Mouse (Mus musculus) forebrain, embryonic 11.5 days (tissue): ENCODE measurements around the gene Lactb. TPM values are rescaled to one million over a fixed set of nuclear protein-coding genes. Genes with fewer than 3 reads are reported as not detected.

Source experiments
- ATAC-seq: fragments of 200-750 bp; cut with Nextera tagmentation; replicated peaks from 2 replicates; pipeline ENCODE4 v1.8.0; 2017; ENCODE audit warnings: moderate TSS enrichment; ENCODE audit not compliant: low FRiP score
- DNase-seq: peaks from one replicate; pipeline ENCODE4 v3.0.0-alpha.2; 2017; ENCODE audit warnings: low spot score
- H3K27ac ChIP-seq: fragments of 300-500 bp; sonication (generic); 2 replicates; pipeline ENCODE4 v1.5.1; 2014; ENCODE audit warnings: low read depth, low read length
- H3K27me3 ChIP-seq: fragments of 300-500 bp; sonication (generic); 2 replicates; pipeline ENCODE4 v1.6.1; 2014; ENCODE audit warnings: mild to moderate bottlenecking, low read length, mixed read lengths; ENCODE audit not compliant: control insufficient read depth, insufficient read depth
- H3K36me3 ChIP-seq: fragments of 300-500 bp; sonication (generic); 2 replicates; pipeline ENCODE4 v1.6.1; 2014; ENCODE audit warnings: mild to moderate bottlenecking, low read length, moderate library complexity, mixed read lengths; ENCODE audit not compliant: control insufficient read depth, insufficient read depth
- H3K4me1 ChIP-seq: fragments of 300-500 bp; sonication (generic); replicated peaks from 2 replicates; pipeline ENCODE4 v1.6.1; 2014; ENCODE audit warnings: low read length, mixed read lengths; ENCODE audit not compliant: control insufficient read depth, insufficient read depth
- H3K4me2 ChIP-seq: fragments of 300-500 bp; sonication (generic); 2 replicates; pipeline ENCODE4 v1.6.1; 2014; ENCODE audit warnings: low read depth, mild to moderate bottlenecking, low read length, moderate library complexity, mixed read lengths; ENCODE audit not compliant: severe bottlenecking
- H3K4me3 ChIP-seq: fragments of 300-500 bp; sonication (generic); 2 replicates; pipeline ENCODE4 v1.5.1; 2014; ENCODE audit warnings: low read depth, low read length
- H3K9ac ChIP-seq: fragments of 300-500 bp; sonication (generic); 2 replicates; pipeline ENCODE4 v1.6.1; 2014; ENCODE audit warnings: low read length
- H3K9me3 ChIP-seq: fragments of 300-500 bp; sonication (generic); 2 replicates; pipeline ENCODE4 v1.6.1; 2016; ENCODE audit warnings: low read length, mixed read lengths; ENCODE audit not compliant: control insufficient read depth
- WGBS: fragments of 180-500 bp; shearing (Covaris S2); extraction: QIAGEN DNeasy Blood & Tissue Kit; methylation state at CpG from one replicate; pipeline ENCODE4 v1.1.7; 2014; 5-methylcytosine and 5-hydroxymethylcytosine counted together
- polyA plus RNA-seq: library from polyadenylated mRNA; unstranded; fragments of >200 nt; fragmentation: Nextera tagmentation; extraction: Ambion mirVana; gene quantifications from 2 replicates; pipeline ENCODE4 v1.2.1, GENCODE M21; 2014

Lactb gene
- polyA plus RNA-seq = 9.1 and 11.1 TPM in 2 replicates

- Histone ChIP-seq H3K9ac (peak within 1 kb of the TSS; percentile 41), H3K27ac (peak within 1 kb of the TSS; percentile 44), H3K4me1 (no peaks in the 10 kb centered on the region), H3K36me3 (no peaks in the 10 kb centered on the region), H3K4me3 (peak within 1 kb of the TSS; percentile 59), H3K9me3 (no peaks in the 10 kb centered on the region), H3K27me3 (no peaks in the 10 kb centered on the region), H3K4me2 (peak within 1 kb of the TSS; percentile 51)
- ATAC-seq (peak; percentile 97), DNase-seq (peak; percentile 98)
- WGBS = under 1% methylated on average over 32 of the region's 32 CpGs
Measured at GRCm38 (mm10) chr9:66975239-66975645, at the start of gene Lactb. Lactb (minus strand) TSS chr9:66975484.

DNA sequence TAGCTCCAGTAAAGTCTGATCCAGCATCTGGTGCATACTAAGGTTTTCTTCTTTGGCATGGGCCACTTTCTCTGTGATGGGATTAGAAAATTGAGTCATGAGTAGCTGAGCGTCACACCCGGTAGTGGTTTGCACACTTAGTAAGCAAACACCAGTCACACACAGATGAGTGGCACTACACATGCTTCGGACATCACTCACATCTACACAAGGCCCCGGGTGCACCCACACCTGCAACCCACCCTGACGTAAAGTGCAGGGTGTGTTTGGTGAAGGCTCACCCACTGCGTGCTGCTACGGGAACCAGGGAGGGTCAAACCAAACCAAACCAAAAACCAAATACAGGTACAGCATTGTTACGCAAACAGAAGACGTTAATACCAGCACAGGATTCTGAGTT is 48.1 kb upstream of the Lactb start:
- Histone ChIP-seq H3K4me2 (no peak overlapping the region), H3K27ac (no peak overlapping the region), H3K9ac (no peak overlapping the region), H3K4me3 (no peak overlapping the region), H3K4me1 (no peaks in the 10 kb centered on the region), H3K36me3 (no peaks in the 10 kb centered on the region; the same call in 1 of the 2 replicates), H3K27me3 (no peaks in the 10 kb centered on the region), H3K9me3 (no peaks in the 10 kb centered on the region)
- ATAC-seq (no peak), DNase-seq (no peak)
- WGBS = 96% methylated on average over 9 of the region's 9 CpGs

DNA sequence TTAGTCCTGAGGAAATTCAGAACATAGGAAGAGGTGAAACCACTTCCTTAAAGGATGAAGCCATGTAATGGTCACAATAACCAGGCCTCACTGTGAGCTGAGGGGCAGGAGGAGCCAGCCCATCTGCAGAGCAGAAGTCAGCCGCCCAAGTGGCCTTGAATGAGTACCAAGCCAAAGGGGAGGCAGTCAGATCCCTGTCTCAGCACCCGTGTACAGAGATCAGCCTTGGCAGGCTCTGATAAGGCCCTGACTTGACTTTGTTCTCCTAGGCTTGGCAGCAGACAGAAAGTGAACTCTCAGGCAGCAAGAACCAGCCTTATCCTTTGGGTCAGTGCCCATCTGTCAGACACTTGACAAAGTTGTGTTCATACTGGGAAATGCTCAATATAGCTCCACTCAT is 44.8 kb upstream of the Lactb start:
- Histone ChIP-seq H3K4me1 (no peaks in the 10 kb centered on the region), H3K9me3 (no peaks in the 10 kb centered on the region), H3K27ac (no peak overlapping the region), H3K27me3 (no peaks in the 10 kb centered on the region), H3K36me3 (no peaks in the 10 kb centered on the region), H3K9ac (no peak overlapping the region), H3K4me2 (no peak overlapping the region), H3K4me3 (no peak overlapping the region)
- DNase-seq (no peak), ATAC-seq (no peak)
- WGBS = 81% methylated on average over 2 of the region's 2 CpGs

GRCm38 (mm10) chr9:67013501-67013900 is 38.2 kb upstream of the Lactb start:
- no peak overlapping the region for H3K9ac ChIP-seq
- H3K27ac ChIP-seq = no peak overlapping the region
- H3K27me3 ChIP-seq = no peaks in the 10 kb centered on the region
- 72% methylated on average over 2 of the region's 2 CpGs for whole genome bisulfite sequencing
- H3K36me3 ChIP-seq = no peaks in the 10 kb centered on the region
- H3K4me3 ChIP-seq = no peak overlapping the region
- no peak for DNase-seq
- ATAC-seq = no peak
- H3K9me3 ChIP-seq = no peaks in the 10 kb centered on the region
- H3K4me1 ChIP-seq = no peaks in the 10 kb centered on the region
- no peak overlapping the region for H3K4me2 ChIP-seq

DNA sequence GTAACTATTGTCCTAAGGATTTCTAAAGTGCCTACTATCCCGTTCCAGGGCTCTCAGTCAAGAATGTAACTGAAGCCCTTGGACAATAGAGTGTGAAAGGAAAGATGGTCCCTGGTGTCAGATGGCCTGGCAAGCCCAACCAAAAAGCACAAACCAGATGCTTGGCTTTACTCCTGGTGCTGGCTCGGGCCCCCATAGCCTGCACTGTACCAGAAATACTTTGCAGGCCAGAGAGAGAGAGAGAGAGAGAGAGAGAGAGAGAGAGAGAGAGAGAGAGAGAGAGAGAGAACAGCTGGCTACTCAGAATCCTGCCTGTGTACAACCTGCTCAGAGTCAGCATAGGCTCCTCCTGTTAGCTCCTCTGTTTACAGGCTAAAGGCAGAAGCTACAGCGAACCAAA is 37.2 kb upstream of the Lactb start:
- no peak overlapping the region for H3K27ac ChIP-seq
- no peaks in the 10 kb centered on the region for H3K9me3 ChIP-seq
- H3K4me2 ChIP-seq = no peak overlapping the region
- ATAC-seq (no peak), DNase-seq (no peak)
- no peaks in the 10 kb centered on the region for H3K4me1 ChIP-seq
- no peaks in the 10 kb centered on the region for H3K36me3 ChIP-seq
- H3K9ac ChIP-seq = no peak overlapping the region
- no peak overlapping the region for H3K4me3 ChIP-seq
- no peaks in the 10 kb centered on the region for H3K27me3 ChIP-seq
- 48% methylated on average over 3 of the region's 3 CpGs for WGBS

DNA sequence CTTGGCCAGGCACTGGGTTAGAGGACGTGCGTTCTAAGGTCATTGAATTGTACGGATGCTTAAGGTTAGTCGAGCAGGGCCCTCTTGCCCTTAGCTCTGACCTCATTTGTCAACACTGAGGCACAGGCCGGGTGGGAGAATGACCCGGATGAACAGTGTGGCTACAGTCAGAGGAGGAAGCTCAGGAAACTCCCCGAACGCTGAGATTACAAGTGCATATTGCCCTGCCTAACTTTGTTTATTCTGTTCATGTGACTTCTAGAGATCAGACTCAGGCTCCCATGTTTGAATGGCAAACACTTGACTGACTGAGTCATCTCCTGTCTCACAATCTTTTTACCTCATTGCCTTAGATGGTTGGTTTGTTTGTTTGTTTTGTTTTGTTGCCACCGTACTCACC is 36.2 kb upstream of the Lactb start:
- Histone ChIP-seq H3K9ac (no peak overlapping the region), H3K27ac (no peak overlapping the region), H3K4me1 (no peaks in the 10 kb centered on the region), H3K9me3 (no peaks in the 10 kb centered on the region), H3K36me3 (no peaks in the 10 kb centered on the region), H3K4me2 (no peak overlapping the region), H3K27me3 (no peaks in the 10 kb centered on the region), H3K4me3 (no peak overlapping the region)
- 85% methylated on average over 9 of the region's 9 CpGs for WGBS
- DNase-seq (no peak), ATAC-seq (no peak)

DNA sequence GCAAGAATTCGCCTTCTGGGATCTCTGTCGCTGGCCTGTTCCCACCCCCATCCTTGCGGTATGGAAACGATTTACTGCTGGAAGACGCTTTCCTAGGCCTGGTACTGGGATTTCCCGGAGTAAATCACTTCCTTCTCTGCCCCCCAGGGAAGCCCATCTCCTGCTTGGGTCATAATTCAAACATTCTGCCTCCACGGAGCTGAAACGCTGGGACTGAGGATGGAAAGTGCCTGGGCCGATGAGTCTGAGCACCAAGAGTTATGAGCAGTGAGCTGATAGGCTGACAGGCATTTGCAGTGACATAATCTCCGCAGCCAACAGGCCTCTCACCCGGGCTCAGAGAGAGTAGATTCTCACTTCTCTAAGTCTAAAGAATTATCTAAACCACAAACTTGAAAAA is 33.5 kb upstream of the Lactb start:
- Histone ChIP-seq H3K4me1 (no peaks in the 10 kb centered on the region), H3K9me3 (no peaks in the 10 kb centered on the region), H3K9ac (no peak overlapping the region), H3K4me3 (no peak overlapping the region), H3K27me3 (no peaks in the 10 kb centered on the region), H3K27ac (no peak overlapping the region), H3K36me3 (no peaks in the 10 kb centered on the region), H3K4me2 (no peak overlapping the region)
- ATAC-seq (no peak), DNase-seq (no peak)
- WGBS = 62% methylated on average over 11 of the region's 11 CpGs

GRCm38 (mm10) chr9:67006376-67006775 is 31.1 kb upstream of the Lactb start:
- Histone ChIP-seq H3K36me3 (no peaks in the 10 kb centered on the region), H3K4me2 (no peak overlapping the region), H3K9me3 (no peaks in the 10 kb centered on the region), H3K4me3 (no peak overlapping the region), H3K9ac (no peak overlapping the region), H3K27me3 (no peaks in the 10 kb centered on the region), H3K4me1 (0 out of 2 replicates have a peak, but pooled peaks cover 2% of the 10 kb centered on the region), H3K27ac (no peak overlapping the region)
- no peak for ATAC-seq
- no peak for DNase-seq
- WGBS = 81% methylated on average over 4 of the region's 4 CpGs

- no peak for DNase-seq
Measured at GRCm38 (mm10) chr9:67005161-67005742, 30.0 kb upstream of the Lactb start.

More at GRCm38 (mm10) chr9:67005161-67005742, 30.0 kb upstream of the Lactb start:
- Histone ChIP-seq H3K36me3 (no peaks in the 10 kb centered on the region), H3K9me3 (no peaks in the 10 kb centered on the region), H3K4me2 (no peak overlapping the region), H3K9ac (no peak overlapping the region), H3K4me1 (0 out of 2 replicates have a peak, but pooled peaks cover 2% of the 10 kb centered on the region), H3K27me3 (no peaks in the 10 kb centered on the region), H3K4me3 (no peak overlapping the region), H3K27ac (no peak overlapping the region)
- ATAC-seq = no peak
- 88% methylated on average over 11 of the region's 11 CpGs for WGBS
